Mouse (Mus musculus): ENCODE results near the gene Leprot.

- TF ChIP-seq CTCF (IDR thresholded peaks at IDR 0.05; ENCODE audit: control insufficient read depth, insufficient read depth, low read length) (no peak), POLR2A (IDR thresholded peaks at IDR 0.05; ENCODE audit: borderline replicate concordance, control insufficient read depth, low read depth, low read length) (no peak)
Observed at GRCm38 (mm10) chr4:101682620-101683019, 35.1 kb downstream of the Leprot start.

Data from bone marrow, adult 2 months (tissue).